Mouse (Mus musculus) c-Kit-positive CD71-positive TER-119-negative erythroid progenitor cells, embryonic 14.5 days (primary cell): Measurements from ENCODE around the gene Rcsd1.

Source experiments
- DNase-seq: peaks from one replicate; pipeline ENCODE4 v3.0.0-alpha.2; 2013; ENCODE audit warnings: low read depth

Rcsd1 gene

DNA sequence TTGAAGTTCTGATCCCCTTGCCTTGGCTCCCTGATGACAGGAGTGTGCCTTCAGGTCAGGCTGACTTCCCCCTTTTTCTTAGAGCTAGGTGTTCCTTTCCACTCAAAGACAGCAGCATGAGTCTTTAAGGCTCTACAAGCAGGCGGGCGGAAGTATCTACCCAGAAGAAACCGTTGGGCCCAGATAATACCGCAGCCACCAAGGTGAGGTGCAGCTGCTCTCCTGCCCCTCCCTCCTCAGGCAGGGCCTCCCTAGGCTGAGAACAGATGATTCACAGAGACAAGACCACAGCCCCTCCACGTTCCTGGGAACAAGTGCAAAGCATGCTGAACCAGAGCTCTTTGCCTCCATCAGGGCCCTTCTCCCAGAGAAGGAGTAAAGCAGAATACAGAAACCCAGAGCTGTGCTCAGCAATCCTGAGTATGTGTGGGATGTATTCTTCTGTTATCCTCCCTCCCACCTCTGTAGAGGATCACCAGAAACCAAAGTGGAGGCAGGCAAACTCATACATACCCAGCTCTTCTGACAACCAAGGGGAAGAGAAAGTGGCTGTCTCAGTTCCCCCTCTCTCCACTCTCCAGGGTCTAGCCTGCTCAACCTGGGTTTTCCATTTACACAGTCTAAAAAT lies at the start of gene Rcsd1:
TSS of gene Rcsd1 (minus strand) at position 129 of the 628 bp plus-strand sequence.
- peak; percentile 50 for DNase-seq

DNA sequence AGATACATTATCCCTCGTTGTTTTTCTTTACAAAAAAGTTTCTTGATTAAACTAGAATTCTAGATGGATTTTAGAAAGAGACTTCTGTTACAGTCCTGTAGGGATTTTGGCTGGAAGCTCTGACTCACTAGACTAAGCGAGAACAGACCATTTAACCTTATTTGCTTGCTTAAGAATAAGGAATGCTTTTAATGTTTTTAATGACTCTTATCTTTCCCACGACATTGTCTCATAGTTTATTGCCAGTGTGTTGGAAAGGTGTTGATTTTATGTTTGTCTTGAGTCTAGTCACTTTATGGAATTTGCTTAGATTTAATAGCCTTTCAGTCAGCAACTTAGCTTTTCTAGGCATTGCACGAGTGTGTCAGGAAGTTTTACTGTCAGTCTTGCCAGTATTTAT lies 45.6 kb upstream of the Rcsd1 start:
- DNase-seq = no peak

DNA sequence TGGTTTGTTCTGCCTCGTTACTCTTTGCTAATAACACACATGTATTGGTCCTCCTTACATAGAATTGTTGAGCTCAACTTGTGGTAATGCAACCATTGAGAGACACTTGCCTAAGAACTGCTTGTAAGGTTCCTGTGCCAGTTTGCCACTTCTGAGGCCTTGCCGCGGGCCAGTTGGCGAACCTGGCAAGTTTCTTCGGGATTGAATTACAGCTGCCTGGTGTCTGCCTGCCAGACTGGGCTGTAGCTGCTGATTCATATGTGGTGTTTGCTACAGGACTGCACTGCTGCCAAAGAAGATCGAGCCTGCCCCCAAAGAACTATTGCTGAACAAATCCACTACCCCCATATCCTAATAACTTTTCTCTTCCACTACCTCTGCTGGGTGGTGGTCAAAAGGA lies 44.6 kb upstream of the Rcsd1 start:
- DNase-seq = no peak

DNA sequence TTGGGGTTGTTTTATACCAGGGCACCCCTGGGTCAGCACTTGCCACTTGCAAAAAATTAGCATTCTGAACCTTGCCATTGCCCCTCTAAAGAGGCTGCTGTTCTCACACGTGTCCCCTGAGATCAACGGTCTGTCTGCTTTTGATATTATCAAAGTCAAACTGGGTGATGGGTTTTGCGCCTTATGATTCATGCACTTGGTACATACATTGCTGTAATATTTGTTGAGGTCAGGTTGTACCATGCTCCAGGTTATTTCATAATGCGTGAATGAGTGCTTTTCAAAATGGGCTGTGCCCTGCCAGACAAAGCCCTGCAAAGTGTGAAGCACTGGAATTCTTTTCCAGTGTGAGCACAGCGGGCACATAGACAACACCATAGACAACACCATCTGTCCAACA lies 42.3 kb upstream of the Rcsd1 start:
- no peak for DNase-seq

DNA sequence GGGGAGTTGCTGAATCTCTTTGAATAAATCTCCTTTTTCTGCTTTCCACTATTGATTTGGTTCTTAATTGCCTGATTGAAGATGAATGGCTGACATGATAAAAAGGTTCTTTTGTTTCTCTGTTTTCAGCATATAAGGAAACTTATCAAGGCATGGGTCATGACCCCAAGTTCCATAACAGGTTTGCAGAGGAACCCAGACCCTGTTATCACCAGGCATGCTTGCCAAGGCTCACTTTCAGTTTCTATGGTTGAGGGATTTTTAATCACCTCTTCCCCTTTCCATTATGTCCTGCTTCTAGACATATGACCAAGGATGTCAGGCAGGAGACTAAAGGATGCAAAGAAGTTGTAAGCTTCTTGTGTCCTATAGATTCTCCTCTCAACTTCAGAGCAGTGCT lies 41.6 kb upstream of the Rcsd1 start:
- DNase-seq = no peak

DNA sequence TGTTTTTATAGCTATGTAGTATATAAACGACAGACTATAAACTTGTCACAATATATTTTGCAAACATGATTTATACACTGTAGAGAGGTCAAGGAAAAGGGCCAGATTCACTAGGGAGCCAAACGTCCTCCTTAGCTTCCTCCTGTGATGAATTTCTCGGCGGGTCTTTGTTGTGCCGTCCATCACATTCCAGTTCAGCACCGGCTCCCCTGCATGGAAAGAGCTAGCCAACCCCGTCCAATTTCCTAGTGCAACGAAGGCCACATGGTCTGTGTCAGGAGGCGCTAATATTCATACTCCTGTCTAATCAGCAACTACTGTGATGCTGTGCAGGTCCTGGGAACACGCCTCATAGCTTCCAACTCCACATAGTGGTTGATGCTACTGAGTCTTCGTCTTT lies 38.5 kb upstream of the Rcsd1 start:
- DNase-seq = no peak

DNA sequence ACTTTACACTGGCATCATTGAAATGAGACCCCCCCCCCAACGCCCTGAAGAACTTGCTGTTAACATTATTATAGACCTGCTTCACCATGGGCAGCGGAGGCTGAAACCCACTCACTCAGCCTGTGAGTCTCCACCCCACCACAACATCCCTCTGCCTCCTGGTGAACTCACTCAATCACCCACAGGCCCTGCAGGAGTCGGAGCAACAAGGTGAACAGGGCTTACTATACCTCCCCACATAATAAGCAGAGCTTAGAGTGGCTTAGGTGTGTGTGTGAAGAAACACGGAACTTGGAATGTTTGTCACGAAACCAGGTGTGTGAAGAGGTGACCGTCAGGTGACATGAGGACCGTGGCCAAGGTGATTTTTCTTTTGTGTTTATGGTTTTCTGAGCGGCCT lies 32.4 kb upstream of the Rcsd1 start:
- DNase-seq = no peak

DNA sequence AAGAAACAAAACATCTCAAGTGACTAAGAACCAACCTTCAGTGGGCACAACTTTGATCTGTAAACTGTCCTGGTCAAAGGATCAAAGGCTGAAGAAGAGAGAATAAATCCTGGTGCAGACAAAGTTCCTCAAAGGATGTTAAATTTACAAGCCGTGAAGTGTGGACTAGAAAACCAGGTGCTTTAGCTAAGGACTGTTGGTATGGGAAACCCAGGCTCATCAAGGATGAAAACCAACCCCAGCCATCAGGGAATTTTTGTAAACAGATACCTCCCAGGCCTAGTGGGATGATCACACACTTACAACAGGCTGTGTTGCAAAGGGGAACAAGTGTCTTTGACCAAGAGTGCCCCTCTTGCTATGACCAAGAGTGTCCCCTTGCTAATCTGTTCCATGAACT lies 29.4 kb upstream of the Rcsd1 start:
- no peak for DNase-seq

DNA sequence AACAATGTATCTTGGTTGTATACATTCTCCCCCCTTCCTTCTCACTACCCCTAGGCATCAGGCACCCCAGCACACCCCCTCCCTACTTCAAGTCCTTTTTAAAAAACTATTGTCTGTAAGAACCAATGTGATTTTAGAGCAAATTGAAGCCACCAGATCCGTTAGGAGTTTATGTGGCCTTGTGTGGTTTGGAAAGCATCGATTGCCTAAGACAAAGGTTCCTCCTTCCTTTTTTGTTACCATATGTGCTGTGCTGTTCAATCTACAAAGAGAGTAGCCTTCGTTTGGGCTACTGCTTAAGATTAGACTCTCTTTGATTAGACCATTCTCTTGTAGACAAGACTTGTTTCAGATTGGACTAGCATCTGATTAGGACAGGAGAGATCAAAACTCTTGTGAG lies 28.3 kb upstream of the Rcsd1 start:
- no peak for DNase-seq

DNA sequence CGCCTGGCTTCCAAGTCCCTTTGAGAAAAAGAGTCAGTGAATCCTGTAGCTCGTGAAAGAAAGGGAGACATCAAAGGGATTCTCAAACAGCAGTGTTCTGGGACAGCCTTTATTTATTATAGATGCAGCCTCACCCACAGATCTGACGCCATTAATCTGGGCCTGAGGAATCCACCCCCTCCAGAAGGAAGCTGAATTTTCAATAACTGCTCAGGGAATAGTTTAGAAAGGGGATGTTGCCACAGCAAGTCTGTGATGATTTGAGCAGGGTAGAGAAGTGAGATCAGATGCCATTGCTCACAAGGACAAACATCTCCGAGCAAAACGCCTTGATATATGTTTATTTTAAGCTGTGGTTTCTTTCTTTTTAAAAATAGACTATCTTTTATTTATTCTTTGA lies 27.9 kb upstream of the Rcsd1 start:
- no peak for DNase-seq

DNA sequence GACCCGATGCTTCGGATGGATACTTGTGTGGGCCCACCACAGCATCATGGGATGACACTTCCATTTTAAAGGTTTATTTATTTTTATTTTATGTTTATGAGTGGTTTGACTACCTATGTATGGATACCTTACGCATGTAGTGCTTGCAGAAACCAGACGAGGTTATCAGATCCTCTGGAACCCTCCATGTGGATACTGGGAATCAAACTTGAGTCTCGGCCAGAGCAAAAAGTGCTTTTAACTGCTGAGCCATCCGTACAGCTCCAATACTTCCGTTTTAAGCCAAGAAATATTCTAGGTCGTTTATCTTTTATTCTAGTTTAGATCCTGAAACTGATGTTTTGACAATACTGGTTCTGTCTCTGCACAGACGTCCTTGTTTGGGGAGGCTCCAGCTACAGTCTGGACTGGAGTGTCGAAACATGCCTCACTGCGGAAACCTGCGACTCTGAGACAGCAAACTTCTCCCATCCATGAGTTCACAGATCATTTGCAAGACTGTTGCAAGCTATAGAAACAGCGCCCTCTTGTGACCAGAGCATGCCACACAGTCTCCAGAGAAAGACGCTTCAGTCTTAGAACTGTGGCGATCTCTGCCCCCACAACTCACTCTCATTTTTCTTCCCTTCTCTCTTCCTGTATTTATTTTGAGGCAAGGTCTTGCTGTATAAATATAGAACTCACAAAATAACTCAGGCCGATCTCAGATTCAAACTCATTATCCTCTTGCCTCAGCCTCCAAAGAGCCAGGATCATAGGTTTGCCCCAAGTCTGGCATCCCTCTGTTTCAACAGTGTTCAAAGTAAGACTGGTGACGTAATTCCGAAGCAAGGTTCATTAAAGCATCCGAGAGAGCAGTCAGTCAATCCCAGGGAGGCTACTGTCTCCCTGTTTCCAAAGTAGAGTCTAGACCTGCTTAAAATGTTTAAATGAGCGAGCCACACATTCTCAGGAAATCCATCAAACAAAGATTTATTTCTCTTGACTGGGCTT lies 26.6 kb upstream of the Rcsd1 start:
- peak; percentile 76 for DNase-seq

DNA sequence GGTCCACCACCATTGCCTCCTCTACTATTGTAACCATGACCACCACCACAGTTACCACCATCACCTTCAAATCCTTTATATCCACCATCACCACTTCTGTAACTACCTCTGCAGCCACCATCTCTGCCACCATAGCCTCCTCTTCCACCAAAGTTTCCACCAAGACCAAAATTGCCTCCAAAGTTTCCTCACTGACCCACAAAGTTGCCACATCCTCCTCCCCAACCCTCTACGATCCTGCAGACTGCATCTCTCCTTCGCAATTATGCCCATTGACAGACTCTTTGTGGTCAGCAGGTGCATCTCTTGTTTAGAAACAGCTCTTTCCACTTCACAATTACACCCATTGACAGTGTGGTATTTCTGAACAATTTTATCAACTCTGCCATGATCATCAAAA lies 25.3 kb upstream of the Rcsd1 start:
- no peak for DNase-seq

DNA sequence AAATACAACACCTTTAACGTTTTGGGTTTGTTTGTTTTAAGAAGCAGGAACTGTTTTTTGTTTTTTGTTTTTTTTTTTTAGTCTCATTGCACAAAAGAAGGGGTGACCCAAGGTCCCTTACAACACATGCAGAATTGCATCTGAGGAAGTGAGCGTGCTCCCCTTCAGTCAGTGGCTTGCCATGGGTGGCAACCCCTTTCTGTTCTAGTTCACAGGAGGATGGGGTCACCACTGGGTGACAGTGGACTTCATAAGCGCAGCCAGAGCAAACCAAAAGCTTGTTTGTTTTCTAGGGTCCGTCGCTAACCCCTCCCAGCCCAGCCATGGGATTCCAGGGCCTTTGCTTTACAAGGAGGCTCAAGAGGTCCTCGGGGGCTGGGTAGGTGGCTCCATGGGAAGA lies 22.0 kb upstream of the Rcsd1 start:
- no peak for DNase-seq

DNA sequence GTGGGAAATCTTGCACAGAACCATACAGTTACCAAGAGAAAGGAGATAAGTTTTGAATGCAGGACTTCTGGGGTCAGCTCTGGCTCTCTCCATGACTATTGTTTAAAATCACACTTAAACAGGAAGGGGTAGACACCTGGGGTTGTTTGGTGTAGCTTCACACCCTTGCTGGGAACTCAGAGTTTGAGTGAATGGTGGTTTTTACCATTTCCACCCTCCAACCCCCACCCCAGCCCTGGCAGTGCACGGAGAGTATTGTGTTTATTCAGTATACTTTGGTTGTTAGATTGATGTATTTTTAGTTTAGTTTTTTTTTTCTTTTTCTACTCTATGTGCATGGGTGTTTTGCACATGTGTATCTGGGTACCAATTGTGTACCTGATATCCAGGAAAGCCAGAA lies 20.6 kb upstream of the Rcsd1 start:
- DNase-seq = no peak

DNA sequence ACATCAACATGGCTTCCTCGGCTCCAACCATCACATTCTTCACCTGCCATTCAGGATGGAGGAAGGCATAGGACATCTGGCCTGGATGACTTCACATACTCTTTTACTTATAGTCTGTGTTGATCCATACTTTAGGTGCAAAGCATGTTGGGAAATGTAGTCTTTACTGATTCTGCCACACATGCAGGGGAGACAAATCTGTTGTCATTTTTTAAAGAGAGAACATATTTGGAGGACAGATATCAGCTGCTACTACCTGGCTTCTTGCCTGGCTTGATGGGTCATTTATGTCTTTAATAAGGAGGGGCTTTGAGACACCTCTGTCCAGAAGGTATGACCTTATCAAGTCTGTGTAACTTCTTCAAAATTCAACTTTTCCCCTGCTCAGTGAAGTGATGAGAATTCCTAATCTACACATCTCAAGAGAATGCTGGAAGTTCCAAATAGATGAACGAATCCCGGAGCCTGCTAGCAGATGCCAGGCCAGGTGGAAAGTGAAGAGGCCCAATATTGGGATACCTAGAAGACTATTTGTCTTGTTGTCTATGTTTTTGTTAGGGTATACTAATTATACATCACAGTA lies 18.6 kb upstream of the Rcsd1 start:
- no peak for DNase-seq

DNA sequence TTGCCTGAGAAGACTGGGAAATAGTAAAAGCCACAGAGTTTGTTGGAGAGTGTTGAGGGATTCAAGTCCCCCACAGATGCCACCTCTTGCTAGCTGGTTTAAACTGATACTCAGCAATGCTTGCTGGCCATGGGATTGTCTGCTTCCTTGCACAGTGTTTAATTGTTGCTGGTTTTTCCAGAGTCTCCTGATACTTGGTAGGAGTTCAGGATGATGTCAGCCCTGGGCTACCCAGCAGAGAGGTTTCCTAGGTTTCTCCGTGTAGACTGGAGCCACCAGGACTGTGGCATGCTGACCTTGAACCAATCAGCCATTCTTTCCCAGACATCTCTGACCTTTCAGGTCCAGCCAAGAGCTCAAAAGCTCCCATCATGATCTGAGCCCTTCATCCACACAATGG lies 17.4 kb upstream of the Rcsd1 start:
- no peak for DNase-seq

DNA sequence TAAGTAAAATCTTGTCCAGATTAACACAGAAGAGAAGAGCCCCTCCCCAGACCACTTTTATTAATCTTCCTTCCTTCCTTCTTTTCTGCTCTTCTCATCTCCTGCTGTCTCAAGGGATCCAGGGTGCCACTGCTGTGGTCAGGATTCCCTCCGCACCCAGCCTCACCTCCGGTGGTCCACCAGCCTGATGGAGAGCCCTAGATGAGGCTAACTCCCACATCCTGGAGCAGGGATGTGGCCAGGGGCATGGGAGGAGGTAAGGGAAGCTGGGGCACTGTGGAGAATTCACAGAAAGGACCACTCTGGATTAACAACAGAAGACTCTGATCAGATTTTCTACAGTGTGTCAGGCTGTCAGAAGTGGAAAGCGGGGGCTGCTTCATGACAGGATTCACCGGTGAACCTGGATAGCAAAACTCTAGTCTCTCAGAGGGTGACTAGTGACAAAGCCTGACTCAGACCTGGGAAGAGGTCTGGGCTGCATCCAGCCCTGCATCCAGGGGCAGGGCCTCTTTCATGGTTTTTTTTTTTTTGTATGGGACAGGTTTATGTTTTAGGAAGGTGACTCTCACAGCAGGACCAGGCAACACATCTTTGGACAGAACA lies 15.6 kb upstream of the Rcsd1 start:
- DNase-seq = no peak

DNA sequence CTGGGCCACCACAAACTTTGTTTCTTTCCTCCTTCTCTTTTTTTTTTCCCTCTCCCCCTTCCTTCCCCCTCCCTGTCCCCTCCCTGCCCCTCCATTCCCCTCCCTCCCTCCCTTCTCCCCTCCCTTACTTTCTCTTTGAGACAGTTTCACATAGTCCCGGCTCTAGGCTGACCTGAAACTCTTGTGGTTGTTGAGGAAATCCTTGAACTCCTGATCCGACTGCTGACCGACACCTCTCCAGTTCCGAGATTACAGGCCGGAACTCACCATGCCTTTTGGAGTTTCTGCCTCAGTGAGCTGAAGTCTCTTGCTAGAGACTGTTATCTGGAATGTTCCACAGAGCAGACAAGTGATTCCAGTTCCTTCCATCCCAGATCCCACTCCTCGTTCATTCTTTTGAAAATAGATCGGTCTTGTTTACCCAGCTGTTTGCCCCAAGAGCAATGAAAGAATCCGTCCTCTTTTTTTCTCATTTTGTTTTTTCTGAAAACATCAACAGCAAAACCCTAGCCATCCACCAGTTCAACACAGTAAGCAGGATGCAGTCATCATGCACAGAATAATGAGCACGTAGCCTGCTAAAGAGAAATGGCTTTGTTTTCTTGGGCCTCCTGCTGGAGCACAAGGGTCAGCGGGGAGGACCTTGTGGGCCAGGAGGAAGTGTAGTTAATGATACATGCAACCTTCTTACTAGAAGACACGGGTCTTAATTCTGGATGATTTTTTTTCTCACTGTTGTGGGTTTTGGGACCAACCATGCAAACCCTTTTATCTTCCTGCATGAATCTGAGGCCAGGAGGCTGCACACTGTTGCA lies 14.9 kb upstream of the Rcsd1 start:
- no peak for DNase-seq

DNA sequence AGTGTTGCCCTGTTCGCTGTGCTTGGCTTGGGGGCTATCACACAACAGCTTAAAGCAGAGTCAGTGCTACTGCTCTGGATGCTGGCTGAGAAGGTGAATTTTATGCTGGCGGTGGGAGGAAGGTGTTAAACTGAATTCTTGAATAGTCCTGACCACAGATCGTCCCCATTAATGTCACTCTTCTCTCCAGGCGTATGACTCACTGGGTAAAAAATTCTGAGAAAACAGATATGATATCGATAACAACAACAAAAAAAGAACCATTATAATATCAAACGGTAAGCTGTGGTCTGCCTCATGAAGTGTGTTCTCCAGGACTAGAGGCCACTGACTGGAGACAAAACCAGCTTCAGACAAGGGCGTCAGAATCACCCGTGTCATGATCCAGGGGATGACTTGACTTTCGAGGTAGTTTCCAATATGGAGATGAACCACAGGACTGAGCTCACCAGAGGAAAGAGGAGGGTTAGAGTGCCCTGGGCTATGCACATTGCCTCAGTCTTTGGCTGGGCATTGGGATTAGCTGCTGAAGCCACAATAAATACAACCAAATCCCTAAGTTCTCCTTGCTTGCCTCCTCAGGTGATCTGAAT lies 13.1 kb upstream of the Rcsd1 start:
- DNase-seq = no peak

DNA sequence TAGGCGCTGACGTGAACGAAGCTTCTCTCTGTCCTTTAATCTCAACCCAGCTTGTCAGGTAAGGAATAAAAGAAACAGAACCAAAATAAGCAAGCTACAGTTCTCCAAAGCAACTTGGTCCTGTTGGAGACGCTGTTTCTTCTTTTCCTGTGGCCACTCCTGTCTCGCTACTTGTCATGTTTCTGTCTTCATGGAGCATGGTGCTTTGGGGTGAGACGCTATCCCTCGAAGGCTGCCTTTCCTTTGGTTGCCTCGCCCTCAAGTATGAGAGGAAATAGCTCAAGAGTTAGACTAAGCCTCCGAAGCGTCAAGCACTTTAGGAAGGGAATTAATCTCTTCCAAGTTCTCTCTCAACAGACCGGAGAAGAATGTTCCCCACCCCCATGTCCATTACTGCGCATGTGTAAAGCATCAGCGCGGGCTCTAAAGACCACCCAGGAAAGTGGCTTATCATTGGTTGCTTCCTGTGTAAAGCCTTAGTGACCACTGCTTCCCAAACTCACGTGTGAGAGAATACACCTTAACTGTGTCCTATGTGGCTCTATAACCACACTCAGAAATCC lies 9.1 kb upstream of the Rcsd1 start:
- DNase-seq = no peak
